Mouse (Mus musculus) heart, embryonic 15.5 days (tissue): ENCODE data around the gene Ift27. TPM values are rescaled to one million over a fixed set of nuclear protein-coding genes. Genes with fewer than 3 reads are reported as not detected.

Experiments
- ATAC-seq: fragments of 200-750 bp; cut with Nextera tagmentation; replicated peaks from 2 replicates; pipeline ENCODE4 v1.8.0; 2017; ENCODE audit warnings: low read depth, moderate TSS enrichment; ENCODE audit not compliant: insufficient number of reproducible peaks, insufficient read depth, low FRiP score
- H3K27ac ChIP-seq: fragments of 300-500 bp; sonication (generic); 2 replicates; pipeline ENCODE4 v1.5.1; 2015; ENCODE audit warnings: mild to moderate bottlenecking, inconsistent platforms
- H3K27me3 ChIP-seq: fragments of 300-500 bp; sonication (generic); 2 replicates; pipeline ENCODE4 v1.6.1; 2015; ENCODE audit warnings: inconsistent platforms
- H3K36me3 ChIP-seq: fragments of 300-500 bp; sonication (generic); 2 replicates; pipeline ENCODE4 v1.6.1; 2015; ENCODE audit warnings: mild to moderate bottlenecking, inconsistent platforms
- H3K4me1 ChIP-seq: fragments of 300-500 bp; sonication (generic); replicated peaks from 2 replicates; pipeline ENCODE4 v1.6.1; 2015; ENCODE audit warnings: inconsistent platforms
- H3K4me2 ChIP-seq: fragments of 300-500 bp; sonication (generic); 2 replicates; pipeline ENCODE4 v1.6.1; 2015; ENCODE audit warnings: inconsistent platforms, mild to moderate bottlenecking, moderate library complexity
- H3K4me3 ChIP-seq: fragments of 300-500 bp; sonication (generic); 2 replicates; pipeline ENCODE4 v1.5.1; 2015; ENCODE audit warnings: mild to moderate bottlenecking, inconsistent platforms
- H3K9ac ChIP-seq: fragments of 300-500 bp; sonication (generic); 2 replicates; pipeline ENCODE4 v1.6.1; 2015; ENCODE audit warnings: mild to moderate bottlenecking, inconsistent platforms
- H3K9me3 ChIP-seq: fragments of 300-500 bp; sonication (generic); replicated peaks from 2 replicates; pipeline ENCODE4 v1.6.1; 2016; ENCODE audit warnings: inconsistent platforms
- WGBS: fragments of 180-500 bp; shearing (Covaris S2); methylation state at CpG from one replicate; pipeline ENCODE4 v1.1.7; 2015; ENCODE audit warnings: mixed read lengths; 5-methylcytosine and 5-hydroxymethylcytosine counted together
- polyA plus RNA-seq: library from polyadenylated mRNA; unstranded; fragments of >200 nt; fragmentation: Nextera tagmentation; extraction: Ambion mirVana; gene quantifications from 2 replicates; pipeline ENCODE4 v1.2.1, GENCODE M21; 2015

The Ift27 gene
- 38.1 and 49.9 TPM in 2 replicates for polyA plus RNA-seq

- peak within 1 kb of the TSS; percentile 74 for H3K9ac ChIP-seq
- ATAC-seq = peak; percentile 98
- H3K4me2 ChIP-seq = peak within 1 kb of the TSS; percentile 99
- H3K27ac ChIP-seq = peak within 1 kb of the TSS; percentile 40
- no peaks in the 10 kb centered on the region for H3K9me3 ChIP-seq
- H3K4me1 ChIP-seq = peaks cover 20% of the 10 kb centered on the region
- H3K27me3 ChIP-seq = no peaks in the 10 kb centered on the region; the same call in 1 of the 2 replicates
- H3K36me3 ChIP-seq = no peaks in the 10 kb centered on the region
- peak within 1 kb of the TSS; percentile 79 for H3K4me3 ChIP-seq
- WGBS = 2% methylated on average over 40 of the region's 40 CpGs
These were observed at the start of gene Ift27 for GRCm38 (mm10) chr15:78173972-78174886. Ift27 (minus strand) TSS chr15:78174107.

GRCm38 (mm10) chr15:78215269-78215668 lies 41.4 kb upstream of the Ift27 start:
- 76% methylated on average over 9 of the region's 9 CpGs for WGBS
- Histone ChIP-seq H3K4me3 (no peak overlapping the region), H3K4me1 (no peaks in the 10 kb centered on the region), H3K27ac (no peak overlapping the region), H3K9me3 (no peaks in the 10 kb centered on the region), H3K4me2 (no peak overlapping the region), H3K9ac (no peak overlapping the region), H3K36me3 (no peaks in the 10 kb centered on the region), H3K27me3 (no peaks in the 10 kb centered on the region)
- ATAC-seq = no peak

GRCm38 (mm10) chr15:78211367-78211766 lies 37.5 kb upstream of the Ift27 start:
- no peak for ATAC-seq
- no peaks in the 10 kb centered on the region for H3K36me3 ChIP-seq
- WGBS = 58% methylated on average over 8 of the region's 8 CpGs
- no peak overlapping the region for H3K9ac ChIP-seq
- no peak overlapping the region for H3K27ac ChIP-seq
- peaks cover 4% of the 10 kb centered on the region for H3K27me3 ChIP-seq
- no peak overlapping the region for H3K4me3 ChIP-seq
- H3K9me3 ChIP-seq = 0 out of 2 replicates have a peak, but pooled peaks cover 5% of the 10 kb centered on the region
- no peak overlapping the region for H3K4me2 ChIP-seq
- no peaks in the 10 kb centered on the region for H3K4me1 ChIP-seq

- H3K36me3 ChIP-seq = no peaks in the 10 kb centered on the region
- ATAC-seq = no peak
- WGBS = 79% methylated on average over 4 of the region's 4 CpGs
These were observed 36.3 kb upstream of the Ift27 start for GRCm38 (mm10) chr15:78210203-78210602.

GRCm38 (mm10) chr15:78206312-78206711 lies 32.4 kb upstream of the Ift27 start, which contains the start of gene Pvalb:
Pvalb (minus strand) TSS chr15:78206400.
- WGBS = 74% methylated on average over 7 of the region's 7 CpGs
- peaks cover 19% of the 10 kb centered on the region for H3K4me1 ChIP-seq
- H3K27me3 ChIP-seq = peaks cover 55% of the 10 kb centered on the region
- H3K4me3 ChIP-seq = no peak within 1 kb of the TSS
- H3K9me3 ChIP-seq = 0 out of 2 replicates have a peak, but pooled peaks cover 5% of the 10 kb centered on the region
- no peak within 1 kb of the TSS for H3K4me2 ChIP-seq
- no peak within 1 kb of the TSS for H3K27ac ChIP-seq
- no peak within 1 kb of the TSS for H3K9ac ChIP-seq
- H3K36me3 ChIP-seq = no peaks in the 10 kb centered on the region
- ATAC-seq = no peak

More at GRCm38 (mm10) chr15:78210203-78210602, 36.3 kb upstream of the Ift27 start:
- Histone ChIP-seq H3K4me3 (no peak overlapping the region), H3K9me3 (0 out of 2 replicates have a peak, but pooled peaks cover 5% of the 10 kb centered on the region), H3K4me1 (0 out of 2 replicates have a peak, but pooled peaks cover 3% of the 10 kb centered on the region), H3K27me3 (peaks cover 16% of the 10 kb centered on the region), H3K4me2 (no peak overlapping the region), H3K27ac (no peak overlapping the region), H3K9ac (no peak overlapping the region)

GRCm38 (mm10) chr15:78205192-78205591 lies 31.3 kb upstream of the Ift27 start:
- 0 out of 2 replicates have a peak, but pooled peaks cover 5% of the 10 kb centered on the region for H3K9me3 ChIP-seq
- H3K4me2 ChIP-seq = no peak overlapping the region
- ATAC-seq = no peak
- WGBS = 26% methylated on average over 3 of the region's 3 CpGs
- H3K36me3 ChIP-seq = no peaks in the 10 kb centered on the region
- H3K27ac ChIP-seq = no peak overlapping the region
- peaks cover 63% of the 10 kb centered on the region for H3K27me3 ChIP-seq
- H3K4me1 ChIP-seq = peaks cover 19% of the 10 kb centered on the region
- no peak overlapping the region for H3K9ac ChIP-seq
- H3K4me3 ChIP-seq = no peak overlapping the region

- Histone ChIP-seq H3K4me2 (peak overlapping the region; percentile 56), H3K4me1 (peaks cover 19% of the 10 kb centered on the region), H3K36me3 (no peaks in the 10 kb centered on the region), H3K27ac (no peak overlapping the region), H3K4me3 (peak overlapping the region; percentile 28), H3K9me3 (no peaks in the 10 kb centered on the region), H3K9ac (no peak overlapping the region), H3K27me3 (peaks cover 73% of the 10 kb centered on the region)
- ATAC-seq = peak; percentile 63; the same call in 1 of the 2 replicates
- WGBS = 2% methylated on average over 41 of the region's 41 CpGs
These were observed 30.3 kb upstream of the Ift27 start for GRCm38 (mm10) chr15:78204053-78204847.

- WGBS = 43% methylated on average over 28 of the region's 28 CpGs
- Histone ChIP-seq H3K4me1 (peaks cover 8% of the 10 kb centered on the region; the same call in 1 of the 2 replicates), H3K9me3 (no peaks in the 10 kb centered on the region), H3K27ac (no peak overlapping the region), H3K4me2 (no peak overlapping the region), H3K4me3 (no peak overlapping the region), H3K36me3 (no peaks in the 10 kb centered on the region), H3K27me3 (peaks cover 71% of the 10 kb centered on the region), H3K9ac (no peak overlapping the region)
- ATAC-seq = no peak
These were observed 21.4 kb upstream of the Ift27 start for GRCm38 (mm10) chr15:78195096-78195880.

GRCm38 (mm10) chr15:78194320-78194719 lies 20.4 kb upstream of the Ift27 start:
- WGBS = 57% methylated on average over 3 of the region's 3 CpGs
- no peaks in the 10 kb centered on the region for H3K36me3 ChIP-seq

GRCm38 (mm10) chr15:78189636-78190035 lies 15.7 kb upstream of the Ift27 start:
- H3K36me3 ChIP-seq = no peaks in the 10 kb centered on the region
- 83% methylated on average over 7 of the region's 7 CpGs for WGBS
- H3K27me3 ChIP-seq = peaks cover 51% of the 10 kb centered on the region

More at GRCm38 (mm10) chr15:78194320-78194719, 20.4 kb upstream of the Ift27 start:
- no peak overlapping the region for H3K27ac ChIP-seq
- no peak overlapping the region for H3K4me3 ChIP-seq
- H3K27me3 ChIP-seq = peaks cover 66% of the 10 kb centered on the region
- H3K9ac ChIP-seq = no peak overlapping the region
- H3K9me3 ChIP-seq = no peaks in the 10 kb centered on the region
- peaks cover 8% of the 10 kb centered on the region; the same call in 1 of the 2 replicates for H3K4me1 ChIP-seq
- no peak for ATAC-seq
- no peak overlapping the region for H3K4me2 ChIP-seq

More at GRCm38 (mm10) chr15:78189636-78190035, 15.7 kb upstream of the Ift27 start:
- Histone ChIP-seq H3K9ac (no peak overlapping the region), H3K9me3 (no peaks in the 10 kb centered on the region), H3K4me2 (no peak overlapping the region), H3K4me1 (no peaks in the 10 kb centered on the region), H3K27ac (no peak overlapping the region), H3K4me3 (no peak overlapping the region)
- no peak for ATAC-seq
